Mouse (Mus musculus) thymus, postnatal 25 days (tissue): Measurements from ENCODE around the gene Tacr1.
"Not testable (repeated sequence)": the region's sequence is repeated elsewhere in the genome, so short reads cannot be mapped to it uniquely, and the experiment has no call there.

Experiments
- DNase-seq: peaks from one replicate; pipeline ENCODE4 v3.0.0; 2022

Tacr1 gene

DNA sequence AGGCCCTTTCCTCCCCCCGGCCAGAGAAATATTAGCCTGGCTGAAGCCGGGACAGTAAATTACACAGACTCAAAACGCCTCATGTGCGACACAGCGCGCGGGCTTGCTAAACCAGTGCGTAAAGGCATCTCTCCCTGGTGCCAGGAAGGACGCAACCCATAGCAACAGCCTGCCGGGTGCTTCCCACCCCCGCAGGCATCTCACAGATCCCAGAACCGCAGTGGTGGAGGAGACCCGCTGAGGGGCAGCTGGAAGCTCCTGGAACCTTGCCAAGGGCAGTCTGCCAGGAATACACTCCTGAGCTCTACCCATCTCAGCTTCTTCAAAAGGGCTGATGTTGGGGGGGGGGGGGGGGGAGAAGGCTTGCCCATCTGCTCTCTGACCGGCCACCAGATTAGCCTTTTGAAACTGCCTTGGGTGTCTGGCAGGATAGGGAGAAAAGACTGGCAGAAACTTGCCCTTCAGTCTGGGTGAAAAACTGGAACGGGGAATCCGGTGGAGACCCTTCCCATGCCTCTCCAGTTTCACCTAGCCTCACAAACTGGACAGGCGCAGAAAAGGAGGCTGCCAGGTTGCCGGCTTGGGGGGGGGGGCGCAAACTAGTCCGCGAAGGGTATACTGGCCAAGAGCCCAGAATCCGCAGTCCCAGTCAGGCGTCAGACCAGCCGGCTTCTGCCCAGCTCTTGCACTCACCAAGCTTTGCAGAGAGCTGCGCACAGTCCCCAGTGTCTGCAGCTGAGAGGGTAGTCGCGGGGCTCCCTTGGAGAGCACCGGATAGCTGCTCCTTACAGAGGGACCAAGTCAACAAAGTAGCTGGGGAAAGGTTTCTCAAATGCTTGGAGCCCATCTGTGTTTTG is at the start of gene Tacr1:
Gene Tacr1 (plus strand): TSS at position 740 of the 857 bp plus-strand sequence.
- DNase-seq, result no peak

DNA sequence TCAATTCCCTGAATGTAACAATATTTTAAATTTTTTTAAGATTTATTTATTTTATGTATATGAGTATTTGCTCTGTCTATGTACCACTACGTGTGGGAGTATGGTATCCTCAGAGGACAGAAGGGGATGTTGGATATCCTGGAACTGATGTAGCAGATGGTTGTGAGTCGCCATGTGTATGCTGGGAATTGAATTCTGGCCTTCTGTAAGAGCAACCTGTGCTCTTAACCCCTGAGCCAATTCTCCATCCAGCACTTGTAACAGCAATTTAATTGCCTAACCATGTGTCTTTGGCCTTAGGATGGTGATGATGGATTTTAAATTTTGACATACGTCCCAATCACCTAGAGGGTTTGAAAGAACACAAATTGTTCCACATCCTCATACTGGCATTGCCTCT is 26.0 kb upstream of the Tacr1 start:
- no peak for DNase-seq

GRCm38 (mm10) chr6:82383556-82383955 is 18.6 kb upstream of the Tacr1 start:
- DNase-seq, result no peak

- DNase-seq, result no peak
Observed at GRCm38 (mm10) chr6:82402501-82403495, 664 bp downstream of the Tacr1 start.

DNA sequence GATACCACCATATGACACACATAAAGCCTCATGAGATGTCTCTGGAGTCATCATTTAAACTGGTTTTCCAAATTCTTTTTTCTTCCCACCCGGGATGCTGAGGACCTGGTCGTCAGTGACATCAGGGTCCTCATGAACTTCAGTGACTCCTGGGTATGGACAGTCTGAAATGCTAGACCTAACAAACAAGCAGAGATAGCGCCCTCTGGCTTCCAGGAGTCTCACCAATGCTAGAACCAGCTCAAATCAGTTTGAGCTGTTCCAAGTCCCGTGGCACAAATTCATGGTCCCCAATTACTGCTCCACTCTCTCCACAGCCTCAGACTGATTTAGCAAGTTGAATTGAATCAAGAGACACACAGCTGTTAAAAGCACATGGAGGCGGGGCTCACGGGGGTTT is 16.2 kb downstream of the Tacr1 start:
- no peak for DNase-seq

GRCm38 (mm10) chr6:82420222-82420621 is 18.1 kb downstream of the Tacr1 start:
- no peak for DNase-seq

DNA sequence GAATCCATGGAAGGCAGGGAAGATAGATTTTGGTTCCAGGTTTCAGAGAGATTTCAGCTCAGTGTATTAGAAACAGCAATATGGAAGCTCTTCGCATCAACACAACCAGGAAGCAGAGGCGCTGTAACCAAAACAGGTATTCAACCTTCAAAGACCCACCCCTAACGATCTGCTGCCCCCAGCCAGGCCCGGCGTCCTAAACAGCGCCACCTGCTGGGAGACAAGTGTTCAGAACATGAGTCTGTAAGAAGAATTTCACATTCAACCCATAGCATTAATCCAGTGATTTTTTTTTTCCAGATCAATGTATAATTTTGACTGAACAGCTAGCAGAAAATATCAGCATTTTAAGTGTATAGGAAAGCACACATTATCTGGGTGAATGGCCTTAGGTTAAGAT is 26.8 kb downstream of the Tacr1 start:
- DNase-seq, result no peak

GRCm38 (mm10) chr6:82429766-82430165 is 27.6 kb downstream of the Tacr1 start:
- no peak for DNase-seq

GRCm38 (mm10) chr6:82437174-82437573 is 35.0 kb downstream of the Tacr1 start:
- DNase-seq, result no peak

DNA sequence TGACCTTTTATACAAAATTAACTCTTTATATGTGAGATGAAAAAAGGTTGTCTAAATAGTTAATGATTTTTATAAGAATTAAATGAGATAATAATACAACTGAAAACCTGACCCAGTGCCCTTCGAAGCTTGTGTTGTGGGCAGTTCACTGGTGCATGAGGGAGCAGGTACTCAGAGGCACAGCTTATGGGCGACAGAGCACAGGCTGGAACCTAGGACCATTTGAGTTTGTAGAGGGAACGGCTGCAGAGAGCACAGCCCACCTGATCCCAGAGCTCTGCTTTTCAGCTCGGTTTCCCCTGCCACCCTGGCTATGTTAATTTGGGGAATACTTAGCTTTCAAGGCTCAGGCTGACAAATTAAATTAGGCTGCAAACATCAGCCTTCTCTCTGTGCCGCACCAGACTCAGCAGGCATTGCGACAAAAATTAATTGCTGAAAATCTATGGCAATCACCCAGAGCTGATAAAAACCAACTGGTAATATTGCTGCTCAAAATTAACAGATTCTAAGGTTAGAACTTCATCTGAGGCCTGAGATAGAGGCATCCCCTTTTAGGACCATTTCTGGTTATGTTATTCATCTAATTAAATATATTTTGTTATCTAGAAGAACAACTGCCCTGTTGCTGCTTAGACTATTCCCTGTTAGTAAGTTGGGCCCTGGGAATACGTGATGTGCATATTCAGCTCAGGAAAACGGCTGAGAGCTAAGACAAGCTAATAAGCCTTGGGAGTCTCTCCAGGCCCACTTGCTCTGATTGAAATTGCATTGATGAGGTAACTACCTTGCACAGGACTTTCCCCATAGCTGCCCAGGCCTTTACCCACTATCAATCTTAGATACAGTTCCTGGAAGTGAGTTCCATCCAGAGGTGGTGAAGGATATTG is 50.3 kb downstream of the Tacr1 start:
- not testable (repeated sequence) for DNase-seq

DNA sequence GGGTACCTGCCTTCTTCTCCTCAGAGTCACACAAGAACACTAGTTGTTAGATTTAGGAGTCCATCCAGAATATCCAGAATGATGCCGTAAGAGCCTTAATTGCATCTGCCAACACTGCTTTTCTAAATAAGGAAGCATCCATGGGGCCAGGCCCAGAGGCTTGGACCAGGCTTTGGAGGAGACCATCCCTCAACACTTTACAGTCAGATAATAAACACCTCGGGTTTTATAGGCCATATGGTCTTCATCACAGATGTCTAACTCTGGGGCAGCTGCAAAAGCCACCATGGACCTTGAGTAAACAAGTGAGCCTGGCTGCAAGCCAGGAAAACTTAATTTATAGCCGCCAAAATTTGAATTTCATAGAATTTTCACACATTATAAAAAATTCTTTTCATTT is 53.1 kb downstream of the Tacr1 start:
- no peak for DNase-seq

DNA sequence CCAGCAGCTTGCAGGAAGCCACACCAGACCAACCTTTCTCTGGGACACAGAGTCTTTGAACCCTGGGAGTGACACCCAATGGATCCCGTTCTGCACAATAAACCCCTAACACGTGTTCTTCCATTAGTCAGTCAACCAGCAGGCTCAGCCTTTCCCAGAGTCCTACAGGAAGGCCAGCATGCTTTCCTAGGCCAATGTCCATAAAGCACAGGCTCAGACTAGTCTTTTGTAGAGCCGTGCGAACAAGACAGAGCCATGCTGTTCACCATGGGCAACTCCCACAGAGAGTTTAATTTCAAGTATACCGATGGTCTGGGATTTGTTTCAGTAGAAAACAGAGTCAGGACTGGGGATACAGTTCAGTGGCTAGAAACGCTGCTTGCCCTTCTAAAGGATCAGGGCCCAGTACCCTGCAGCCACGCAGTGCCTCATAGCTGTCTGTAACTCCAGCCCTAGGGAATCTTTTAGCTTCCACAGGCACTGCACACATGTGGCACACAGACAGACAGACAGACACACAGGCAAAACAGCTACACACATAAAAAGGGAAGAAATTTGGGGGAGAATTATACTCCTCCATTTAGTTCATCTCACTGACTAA is 55.1 kb downstream of the Tacr1 start:
- DNase-seq, result no peak

DNA sequence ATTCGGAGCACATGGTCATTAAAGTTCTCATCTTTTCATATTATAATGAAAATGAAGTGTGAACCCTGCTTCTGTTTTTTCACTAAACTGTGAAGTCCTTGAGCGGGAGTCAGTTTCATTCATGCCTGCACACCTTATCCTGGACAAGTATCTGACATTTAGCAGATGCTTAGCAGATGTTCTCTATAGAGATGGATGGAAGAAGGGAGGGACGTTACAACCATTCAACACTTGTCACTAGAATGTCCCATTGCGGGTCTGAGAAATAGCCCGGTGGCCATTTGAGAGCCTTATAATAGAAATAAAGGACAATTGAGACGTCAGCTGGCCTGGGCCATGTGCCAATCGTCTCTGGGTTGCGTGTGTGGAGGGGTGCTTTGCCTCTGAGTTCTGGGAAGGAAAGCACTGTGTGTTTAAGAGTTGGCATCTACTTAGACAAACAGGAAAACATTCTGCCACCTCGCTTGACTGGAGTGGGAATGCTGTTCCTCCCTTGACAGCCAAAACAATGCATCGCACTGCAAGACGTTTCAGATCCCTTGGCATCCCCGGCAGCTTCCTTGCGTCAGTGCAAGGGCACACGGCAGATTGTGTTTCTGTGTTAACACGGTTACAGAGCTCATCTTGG is 56.7 kb downstream of the Tacr1 start:
- DNase-seq, result no peak

- no peak for DNase-seq
Observed at GRCm38 (mm10) chr6:82463171-82463570, 61.0 kb downstream of the Tacr1 start.

GRCm38 (mm10) chr6:82474477-82474876 is 72.3 kb downstream of the Tacr1 start:
- no peak for DNase-seq

DNA sequence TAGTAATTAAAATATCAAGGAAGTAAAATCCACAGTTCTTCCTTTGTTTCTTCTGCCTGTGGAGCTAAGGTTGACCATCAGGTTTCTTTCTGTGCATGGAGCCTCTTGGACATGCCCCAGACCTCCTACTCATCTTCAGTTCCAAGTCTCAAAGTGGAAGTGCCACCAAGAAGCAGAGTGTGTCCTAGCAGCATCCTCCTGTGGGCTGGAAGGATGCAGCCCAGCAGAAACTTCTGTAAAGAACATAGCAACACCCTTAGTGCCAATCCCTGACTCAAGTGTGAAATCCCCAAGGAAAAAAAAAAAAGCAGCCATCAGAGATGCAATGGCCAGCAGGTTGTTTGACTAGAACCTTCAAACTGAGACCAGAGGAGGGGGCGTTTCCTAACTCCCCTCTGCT is 81.7 kb downstream of the Tacr1 start:
- no peak for DNase-seq

DNA sequence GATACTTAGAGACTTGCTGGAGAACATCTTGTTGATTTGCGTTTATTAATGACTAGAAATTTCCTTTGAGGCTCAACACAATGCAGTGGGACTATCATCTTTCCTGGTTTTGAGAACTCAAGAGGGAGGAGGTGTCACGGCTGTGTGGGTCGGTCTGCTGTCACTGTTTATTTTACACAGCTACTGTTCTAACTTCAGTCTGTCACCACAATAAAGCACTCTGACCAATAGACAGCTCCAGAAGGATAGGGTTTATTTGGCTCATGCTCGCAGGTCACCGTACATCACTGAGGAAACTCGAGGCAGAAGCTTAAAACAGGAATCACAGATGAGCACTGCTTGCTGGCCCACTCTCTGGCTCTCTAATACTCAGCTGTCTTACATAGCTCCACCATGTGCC is 92.3 kb downstream of the Tacr1 start:
- DNase-seq, result no peak

GRCm38 (mm10) chr6:82510843-82511416 is 108.8 kb downstream of the Tacr1 start:
- DNase-seq, result no peak

DNA sequence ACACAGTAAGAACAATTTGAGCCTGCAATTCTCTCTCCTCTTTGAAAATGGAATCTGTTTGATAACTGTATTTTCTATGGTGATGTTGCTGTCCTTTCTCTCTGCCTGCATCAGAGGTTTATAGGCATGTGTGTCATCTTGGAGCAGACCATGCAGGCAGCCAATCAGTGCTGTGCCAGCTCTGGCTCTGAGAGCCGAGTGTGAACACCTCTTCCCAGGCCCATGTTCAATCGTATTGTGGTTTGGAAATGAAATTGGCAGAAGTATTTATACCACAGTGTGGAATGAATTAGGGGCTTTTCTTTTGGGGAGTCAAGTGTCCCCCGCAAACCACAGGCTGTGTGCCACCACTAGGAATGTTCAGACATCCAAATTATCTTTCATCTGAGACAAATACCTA is 117.5 kb downstream of the Tacr1 start:
- no peak for DNase-seq

DNA sequence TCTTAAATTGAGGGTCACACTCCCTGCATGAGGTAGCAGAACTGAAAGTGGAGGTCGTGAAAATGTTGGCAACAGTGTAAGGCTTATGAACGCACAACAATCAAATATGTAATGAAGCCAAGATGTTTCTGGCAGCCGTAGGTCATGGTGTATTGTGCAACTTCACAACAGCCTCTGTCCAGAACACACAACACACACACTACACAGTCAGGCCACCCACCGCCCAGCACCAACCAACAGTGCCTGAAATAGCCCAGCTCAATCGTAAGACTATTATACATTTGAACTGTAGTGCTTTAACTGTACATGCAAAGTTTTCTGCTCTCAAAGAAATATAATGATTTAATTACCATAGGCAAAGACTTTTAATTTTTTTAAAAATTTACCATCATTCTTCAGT is 120.4 kb downstream of the Tacr1 start:
- no peak for DNase-seq

- no peak for DNase-seq
Observed at GRCm38 (mm10) chr6:82525107-82525867, 123.2 kb downstream of the Tacr1 start.
